In genomic region chr19:10239975-10240653, GRCm38 (mm10) we compare ENCODE assay signal across 8 mouse cellular contexts. TPM values are rescaled to one million over a fixed set of nuclear protein-coding genes. Genes with fewer than 3 reads are reported as not detected.
DNase-seq lines count a peak whose midpoint lies in the region; ATAC-seq and TF ChIP-seq lines count a peak whose summit lies in the region.

No protein-coding gene starts in this region.

- WGBS in liver, adult 2 months: under 1% methylated on average over 26 of the region's 26 CpGs
- 4% methylated on average over 26 of the region's 26 CpGs for WGBS in embryonic facial prominence, embryonic 13.5 days
- 1% methylated on average over 26 of the region's 26 CpGs for WGBS in intestine, postnatal 0 days
- 6% methylated on average over 20 of the region's 26 CpGs for WGBS in neural tube, embryonic 14.5 days

- H3K9me3 ChIP-seq in embryonic facial prominence, embryonic 13.5 days: no peaks in the 10 kb centered on the region
- H3K9me3 ChIP-seq in intestine, postnatal 0 days (ENCODE audit: control insufficient read depth): no peaks in the 10 kb centered on the region
- H3K9me3 ChIP-seq in neural tube, embryonic 14.5 days (ENCODE audit: control insufficient read depth, low read length): no peaks in the 10 kb centered on the region

- H3K79me2 ChIP-seq in liver, adult 2 months (ENCODE audit: control insufficient read depth, insufficient read depth, low read length): peaks cover 19% of the 10 kb centered on the region; the same call in 1 of the 2 replicates

- H3K27ac ChIP-seq in liver, adult 2 months (replicated peaks; ENCODE audit: insufficient read depth, low read depth, low read length): peak overlapping the region; percentile 54
- H3K27ac ChIP-seq in embryonic facial prominence, embryonic 13.5 days: no peak overlapping the region
- no peak overlapping the region for H3K27ac ChIP-seq in intestine, postnatal 0 days (ENCODE audit: low read depth, low read length)
- H3K27ac ChIP-seq in neural tube, embryonic 14.5 days (ENCODE audit: low read depth, low read length): no peak overlapping the region

- H3K4me2 ChIP-seq in embryonic facial prominence, embryonic 13.5 days: peak overlapping the region; percentile 90
- peak overlapping the region; percentile 92 for H3K4me2 ChIP-seq in intestine, postnatal 0 days (replicated peaks; ENCODE audit: low read depth)
- H3K4me2 ChIP-seq in neural tube, embryonic 14.5 days (ENCODE audit: low read depth, low read length): peak overlapping the region; percentile 60

- peak overlapping the region; percentile 91 for H3K9ac ChIP-seq in liver, adult 2 months (ENCODE audit: low read depth, low read length)
- H3K9ac ChIP-seq in embryonic facial prominence, embryonic 13.5 days: peak overlapping the region; percentile 75
- H3K9ac ChIP-seq in intestine, postnatal 0 days (ENCODE audit: low read depth, low read length): peak overlapping the region; percentile 52; the same call in 1 of the 2 replicates
- peak overlapping the region; percentile 37; the same call in 1 of the 2 replicates for H3K9ac ChIP-seq in neural tube, embryonic 14.5 days (replicated peaks; ENCODE audit: low read depth, low read length)

- peak overlapping the region; percentile 77 for H3K4me3 ChIP-seq in liver, adult 2 months (ENCODE audit: insufficient read depth, low read depth, low read length)
- H3K4me3 ChIP-seq in embryonic facial prominence, embryonic 13.5 days: peak overlapping the region; percentile 54
- peak overlapping the region; percentile 47 for H3K4me3 ChIP-seq in intestine, postnatal 0 days (ENCODE audit: low read depth, low read length)
- peak overlapping the region; percentile 31 for H3K4me3 ChIP-seq in neural tube, embryonic 14.5 days (ENCODE audit: low read depth, low read length)

- no peaks in the 10 kb centered on the region for H3K27me3 ChIP-seq in liver, adult 2 months (ENCODE audit: control insufficient read depth, insufficient read depth, low read length)
- H3K27me3 ChIP-seq in embryonic facial prominence, embryonic 13.5 days: peaks cover 13% of the 10 kb centered on the region; the same call in 1 of the 2 replicates
- no peaks in the 10 kb centered on the region for H3K27me3 ChIP-seq in intestine, postnatal 0 days (replicated peaks; ENCODE audit: control insufficient read depth, insufficient read depth, low read length)
- peaks cover 5% of the 10 kb centered on the region for H3K27me3 ChIP-seq in neural tube, embryonic 14.5 days (ENCODE audit: control insufficient read depth, insufficient read depth, low read length)

- no peak for TF ChIP-seq POLR2A in liver, adult 2 months (IDR thresholded peaks at IDR 0.05; ENCODE audit: extremely low read depth, insufficient read depth, low read length)

- peaks cover 25% of the 10 kb centered on the region for H3K4me1 ChIP-seq in liver, adult 2 months (ENCODE audit: control insufficient read depth, insufficient read depth, low read length)
- peaks cover 23% of the 10 kb centered on the region for H3K4me1 ChIP-seq in embryonic facial prominence, embryonic 13.5 days
- peaks cover 13% of the 10 kb centered on the region; the same call in 1 of the 2 replicates for H3K4me1 ChIP-seq in intestine, postnatal 0 days (replicated peaks; ENCODE audit: control insufficient read depth, insufficient read depth, low read length)
- peaks cover 4% of the 10 kb centered on the region; the same call in 1 of the 2 replicates for H3K4me1 ChIP-seq in neural tube, embryonic 14.5 days (ENCODE audit: control insufficient read depth, insufficient read depth, low read length)

- DNase-seq in liver, adult 2 months (ENCODE audit: extremely low read depth, low read depth, low spot score): peak; percentile 40
- DNase-seq in liver: no peak
- DNase-seq in gastrocnemius, adult 18-20 months (ENCODE audit: low spot score): no peak
- no peak for DNase-seq in cerebellum, postnatal 25 days
- no peak for DNase-seq in lung, postnatal 14 days

- no peaks in the 10 kb centered on the region for H3K36me3 ChIP-seq in liver, adult 2 months (ENCODE audit: control insufficient read depth, insufficient read depth, low read length)
- no peaks in the 10 kb centered on the region for H3K36me3 ChIP-seq in embryonic facial prominence, embryonic 13.5 days
- H3K36me3 ChIP-seq in intestine, postnatal 0 days (ENCODE audit: control insufficient read depth, insufficient read depth): no peaks in the 10 kb centered on the region
- no peaks in the 10 kb centered on the region for H3K36me3 ChIP-seq in neural tube, embryonic 14.5 days (ENCODE audit: control insufficient read depth, insufficient read depth, low read length)

- no peak for ATAC-seq in embryonic facial prominence, embryonic 13.5 days (ENCODE audit: insufficient number of reproducible peaks, insufficient read depth, low FRiP score, low TSS enrichment, low read depth)
- ATAC-seq in intestine, postnatal 0 days: no peak
- no peak for ATAC-seq in neural tube, embryonic 14.5 days (ENCODE audit: low read depth)

- TF ChIP-seq CTCF in liver, adult 2 months (IDR thresholded peaks at IDR 0.05; ENCODE audit: low read depth, low read length): no peak
- no peak for TF ChIP-seq CTCF in intestine, postnatal 0 days (IDR thresholded peaks at IDR 0.05; ENCODE audit: low read depth)

RNA-seq across cellular contexts. Expression of gene Myrf, which starts 0.4 kb away (rescaled TPM):
- total RNA-seq in liver, adult 2 months (2014; rRNA removed): 3.0 and 5.3 TPM in 2 replicates
- 23.4 and 31.4 TPM in 2 replicates for polyA plus RNA-seq in liver, adult 2 months (2012; rRNA removed)
- 0.91 and 1.4 TPM in 2 replicates for polyA plus RNA-seq in embryonic facial prominence, embryonic 13.5 days (2015; fragmentation: Nextera tagmentation; extraction: Ambion mirVana)
- 4.1 and 4.5 TPM in 2 replicates for polyA plus RNA-seq in intestine, postnatal 0 days (2015; fragmentation: Nextera tagmentation; extraction: Ambion mirVana)
- 0.76 and 0.95 TPM in 2 replicates for polyA plus RNA-seq in neural tube, embryonic 14.5 days (2014; fragmentation: Nextera tagmentation; extraction: Ambion mirVana)
- total RNA-seq in gastrocnemius, adult 18-20 months (2021): not detected

RNA-seq across cellular contexts. Expression of gene Fen1, which starts 36.1 kb away (rescaled TPM):
- 3.0 and 4.6 TPM in 2 replicates for total RNA-seq in liver, adult 2 months (2014; rRNA removed)
- 2.3 and 2.5 TPM in 2 replicates for polyA plus RNA-seq in liver, adult 2 months (2012; rRNA removed)
- polyA plus RNA-seq in embryonic facial prominence, embryonic 13.5 days (2015; fragmentation: Nextera tagmentation; extraction: Ambion mirVana): 69.3 and 88.1 TPM in 2 replicates
- 30.4 and 33.0 TPM in 2 replicates for polyA plus RNA-seq in intestine, postnatal 0 days (2015; fragmentation: Nextera tagmentation; extraction: Ambion mirVana)
- polyA plus RNA-seq in neural tube, embryonic 14.5 days (2014; fragmentation: Nextera tagmentation; extraction: Ambion mirVana): 18.0 and 21.0 TPM in 2 replicates
- 1 to 10 TPM; 3.6 to 4.3 TPM for total RNA-seq in gastrocnemius, adult 18-20 months (2021)

RNA-seq across cellular contexts. Expression of gene Tmem258, which starts 36.3 kb away (rescaled TPM):
- total RNA-seq in liver, adult 2 months (2014; rRNA removed): 41.1 and 63.0 TPM in 2 replicates
- polyA plus RNA-seq in liver, adult 2 months (2012; rRNA removed): 80.0 and 133 TPM in 2 replicates
- polyA plus RNA-seq in embryonic facial prominence, embryonic 13.5 days (2015; fragmentation: Nextera tagmentation; extraction: Ambion mirVana): 485 and 486 TPM in 2 replicates
- polyA plus RNA-seq in intestine, postnatal 0 days (2015; fragmentation: Nextera tagmentation; extraction: Ambion mirVana): 339 and 369 TPM in 2 replicates
- polyA plus RNA-seq in neural tube, embryonic 14.5 days (2014; fragmentation: Nextera tagmentation; extraction: Ambion mirVana): 331 and 349 TPM in 2 replicates
- total RNA-seq in gastrocnemius, adult 18-20 months (2021): 10 to 100 TPM; 83.7 to 89.8 TPM

RNA-seq across cellular contexts. Expression of gene Fads1, which starts 57.4 kb away (rescaled TPM):
- 238 and 300 TPM in 2 replicates for total RNA-seq in liver, adult 2 months (2014; rRNA removed)
- polyA plus RNA-seq in liver, adult 2 months (2012; rRNA removed): 297 and 352 TPM in 2 replicates
- polyA plus RNA-seq in embryonic facial prominence, embryonic 13.5 days (2015; fragmentation: Nextera tagmentation; extraction: Ambion mirVana): 93.6 and 104 TPM in 2 replicates
- 26.9 and 29.8 TPM in 2 replicates for polyA plus RNA-seq in intestine, postnatal 0 days (2015; fragmentation: Nextera tagmentation; extraction: Ambion mirVana)
- polyA plus RNA-seq in neural tube, embryonic 14.5 days (2014; fragmentation: Nextera tagmentation; extraction: Ambion mirVana): 148 and 165 TPM in 2 replicates
- total RNA-seq in gastrocnemius, adult 18-20 months (2021): 1 to 10 TPM; 4.1 to 6.2 TPM

Comparison
In these comparisons a context has a peak if more than half of its experiments do, and no peak if none do; other contexts are left out.
1. H3K9ac ChIP-seq: peak in every context shown above with its lines; median percentile 91 in liver, adult 2 months; 75 in embryonic facial prominence, embryonic 13.5 days; 52 in intestine, postnatal 0 days; 37 in neural tube, embryonic 14.5 days.